Mouse (Mus musculus) layer of hippocampus, adult 18-20 months (tissue): ENCODE data around the gene Ispd. TPM values are rescaled to one million over a fixed set of nuclear protein-coding genes. Genes with fewer than 3 reads are reported as not detected.
A peak's percentile ranks its signal among the peaks of the same experiment; 100 is the strongest.

Source experiments
- DNase-seq, 2 experiments: peaks; one replicate each; pipeline ENCODE4 v3.0.0; 2022; ENCODE audit warnings: low spot score in 2 of 2
- total RNA-seq, 2 experiments: library from RNA; stranded (reverse); gene quantifications; 2 replicates each; pipeline ENCODE4 v1.2.3; 2021

Gene Ispd
- total RNA-seq, 2 experiments from 2014 or later = 14.7 to 15.3 TPM

DNA sequence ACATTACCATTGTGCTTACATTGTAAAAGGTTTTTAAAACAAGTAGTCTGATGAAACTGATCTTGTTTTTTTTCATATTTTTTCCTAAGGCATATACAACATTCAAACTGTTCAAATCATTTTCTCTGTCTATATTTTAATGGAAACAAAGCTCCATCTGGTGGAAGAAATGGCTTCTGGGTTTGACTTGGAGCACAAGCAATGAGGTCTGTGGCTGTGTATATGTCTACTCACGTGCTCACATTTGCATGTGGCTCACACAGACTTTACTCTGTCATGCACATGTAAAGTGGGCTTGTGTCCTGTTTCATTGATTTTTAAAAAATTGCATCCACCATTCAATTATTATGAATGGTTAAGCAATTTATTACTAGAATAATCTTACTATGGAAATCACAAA lies 323.1 kb downstream of the Ispd start:
- DNase-seq = peak in 1 of 2 experiments; percentile 33

DNA sequence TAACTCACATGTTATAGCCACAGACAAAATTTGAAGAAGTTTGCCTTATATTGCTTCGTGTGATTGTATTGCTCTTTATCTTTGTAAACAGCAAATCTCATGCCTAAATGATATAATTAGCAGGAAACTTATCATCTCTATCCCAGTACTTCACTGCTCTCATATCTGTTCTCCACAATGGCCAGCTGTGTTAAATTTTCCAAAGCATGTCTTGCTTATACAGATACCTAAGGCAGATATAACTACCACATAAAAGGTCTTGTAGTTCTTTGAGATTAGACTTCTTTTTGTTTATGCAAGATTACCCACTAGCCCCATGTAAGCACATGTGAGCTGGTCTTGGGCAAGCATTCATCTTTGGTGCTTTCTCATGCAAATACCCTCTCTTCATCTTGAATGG lies 327.6 kb downstream of the Ispd start:
- no peak for DNase-seq

- DNase-seq = peak; percentile 13 to 59
These were observed 332.8 kb downstream of the Ispd start for GRCm38 (mm10) chr12:36713866-36714662.

DNA sequence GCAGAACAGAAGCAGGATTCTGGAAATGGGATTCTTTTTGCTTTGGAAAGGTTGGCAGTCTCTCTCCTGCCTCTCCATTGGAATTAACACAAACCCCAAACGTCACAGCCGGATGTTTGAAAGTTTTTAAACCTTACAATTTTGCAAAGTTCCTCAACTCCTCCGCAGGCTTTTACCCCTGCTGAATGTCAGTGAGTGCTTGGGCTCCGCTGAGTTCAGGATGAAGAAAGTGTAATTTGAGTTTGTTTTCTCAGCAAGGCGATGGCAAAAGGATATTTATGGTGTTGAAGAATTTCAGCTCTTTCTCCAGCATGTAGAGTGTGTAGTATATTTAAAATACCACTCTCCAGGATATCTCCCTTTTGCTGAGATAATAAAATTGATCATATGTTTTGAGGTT lies 336.3 kb downstream of the Ispd start:
- no peak for DNase-seq

DNA sequence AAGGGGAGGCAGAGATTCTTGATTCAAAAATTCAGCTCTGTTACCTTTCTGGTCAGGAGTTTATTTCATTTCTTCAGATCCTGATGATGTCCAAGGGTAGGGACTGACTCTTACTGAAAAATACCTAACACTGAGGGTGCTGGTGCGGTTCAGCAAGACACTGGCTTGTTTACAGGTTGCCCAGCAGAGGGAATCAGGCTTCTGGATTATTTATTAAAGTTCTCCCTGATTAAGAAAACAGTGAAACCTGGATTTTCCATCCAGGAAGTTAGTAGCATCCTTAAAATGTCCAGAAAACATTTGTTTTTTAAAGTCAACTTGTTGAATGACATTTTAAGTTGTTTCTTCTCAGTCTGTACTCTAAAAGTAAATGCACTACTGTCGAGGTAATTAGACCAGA lies 337.2 kb downstream of the Ispd start:
- DNase-seq = no peak

DNA sequence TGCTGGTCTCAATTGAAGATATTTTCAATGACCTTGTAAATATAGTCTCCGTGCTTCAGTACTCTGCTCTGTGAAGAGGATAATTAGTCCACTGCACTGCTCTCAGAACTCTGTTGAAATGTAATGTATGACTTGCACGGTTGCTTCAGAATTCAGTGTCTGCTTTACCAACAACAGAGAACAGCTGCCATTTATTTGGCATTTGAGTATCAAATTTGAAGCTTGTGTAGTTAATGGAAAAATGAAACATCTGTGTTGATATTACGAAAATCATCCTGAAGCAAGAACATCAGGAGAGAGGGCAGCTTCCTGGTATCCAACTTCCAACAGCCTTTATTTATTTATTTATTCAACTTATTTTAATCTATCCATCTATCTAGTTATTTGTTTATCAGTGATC lies 337.8 kb downstream of the Ispd start:
- no peak for DNase-seq

DNA sequence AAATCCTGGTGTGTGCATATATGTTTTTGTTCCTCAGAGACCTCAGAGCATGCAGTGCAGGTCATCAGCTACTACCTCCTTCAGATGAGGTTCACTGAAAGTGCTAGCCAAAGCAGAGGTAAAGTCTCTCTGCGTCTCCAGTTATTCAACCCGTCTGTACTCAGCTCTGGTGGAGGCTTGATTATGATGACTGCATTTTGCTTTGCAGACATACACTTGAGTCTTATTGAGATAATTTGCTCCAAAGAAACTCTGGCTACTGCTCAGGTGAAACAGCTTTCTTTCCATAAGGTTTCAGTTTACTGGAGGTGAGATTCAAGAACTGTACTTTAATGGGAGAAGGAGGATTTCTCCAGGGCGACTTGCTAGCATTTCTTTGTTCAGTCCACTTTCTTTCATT lies 339.5 kb downstream of the Ispd start:
- no peak for DNase-seq

GRCm38 (mm10) chr12:36721223-36721622 lies 340.0 kb downstream of the Ispd start:
- no peak for DNase-seq

DNA sequence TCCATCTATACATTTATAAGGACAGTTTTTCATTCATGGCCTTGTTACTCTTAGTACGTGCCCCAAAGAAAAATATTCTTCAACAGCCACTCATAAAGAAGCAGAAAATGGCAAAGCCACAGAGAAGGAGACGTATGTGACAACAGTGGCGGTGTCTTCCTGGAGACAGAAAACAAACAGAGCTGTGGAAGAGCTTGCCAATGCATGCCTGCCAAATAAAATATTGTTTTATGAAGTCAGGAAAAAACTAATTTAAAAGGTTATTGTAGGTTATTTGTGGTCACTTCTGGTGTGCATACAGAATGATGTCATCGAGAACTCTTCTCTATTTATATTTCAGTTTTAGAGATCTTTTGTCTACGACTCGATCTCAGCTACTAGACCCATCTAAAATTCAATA lies 341.5 kb downstream of the Ispd start:
- DNase-seq = no peak

DNA sequence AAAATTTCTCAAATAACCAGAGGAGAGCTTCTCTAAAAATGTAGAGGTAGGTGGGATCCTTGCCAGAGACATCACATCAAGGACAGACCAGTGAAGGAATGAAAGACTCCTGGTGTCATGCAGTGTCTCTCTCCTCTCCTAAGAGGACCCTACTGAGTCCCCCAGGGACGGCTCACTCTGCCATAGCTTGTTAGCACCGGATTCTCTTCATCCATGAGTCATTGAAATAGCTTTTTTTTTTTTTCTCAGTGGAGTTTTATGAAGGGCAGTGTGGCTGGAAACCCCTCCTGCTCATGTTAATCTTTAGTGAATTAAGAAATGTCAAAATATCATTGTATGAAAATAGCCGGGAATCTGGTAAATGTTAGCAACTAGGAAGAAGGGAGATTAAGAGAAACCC lies 342.1 kb downstream of the Ispd start:
- DNase-seq = no peak

GRCm38 (mm10) chr12:36724297-36724696 lies 343.0 kb downstream of the Ispd start:
- no peak for DNase-seq

DNA sequence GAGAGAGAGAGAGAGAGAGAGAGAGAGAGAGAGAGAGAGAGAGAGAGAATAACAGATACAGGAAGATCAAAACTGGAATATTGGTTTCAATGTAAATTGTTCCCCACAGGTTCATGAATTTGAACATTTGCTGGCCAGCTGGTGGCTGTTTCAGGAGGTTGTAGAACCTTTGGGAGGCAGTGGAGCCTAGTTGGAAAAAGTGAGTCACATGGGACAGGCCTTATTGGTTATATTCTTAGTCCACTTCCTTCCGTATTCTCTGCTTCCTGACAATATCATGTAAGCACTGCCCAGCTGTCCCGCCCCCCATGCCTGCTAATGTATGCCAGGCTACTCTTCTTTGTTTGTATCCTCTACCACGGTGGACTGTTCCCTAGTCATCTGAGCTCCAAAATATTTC lies 344.0 kb downstream of the Ispd start:
- no peak for DNase-seq

DNA sequence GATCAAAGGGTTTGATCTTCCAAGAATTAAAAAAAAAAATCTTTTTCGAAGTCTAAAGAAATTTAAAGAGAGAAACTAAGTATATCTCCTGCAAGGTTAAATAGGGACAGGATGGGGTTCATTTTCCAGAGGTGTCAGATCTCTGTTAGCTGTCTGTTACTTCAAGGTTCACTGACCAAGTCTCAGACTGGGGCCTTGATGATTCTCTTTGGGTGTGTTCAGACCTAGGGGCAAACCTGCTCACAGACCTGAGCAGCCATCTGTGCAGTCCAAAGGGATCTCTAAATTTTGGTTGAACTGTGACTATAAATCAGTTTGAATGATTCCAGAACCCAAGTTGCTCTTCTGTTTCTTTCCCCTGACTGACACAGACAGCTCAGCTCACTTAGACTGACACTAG lies 344.8 kb downstream of the Ispd start:
- no peak for DNase-seq

DNA sequence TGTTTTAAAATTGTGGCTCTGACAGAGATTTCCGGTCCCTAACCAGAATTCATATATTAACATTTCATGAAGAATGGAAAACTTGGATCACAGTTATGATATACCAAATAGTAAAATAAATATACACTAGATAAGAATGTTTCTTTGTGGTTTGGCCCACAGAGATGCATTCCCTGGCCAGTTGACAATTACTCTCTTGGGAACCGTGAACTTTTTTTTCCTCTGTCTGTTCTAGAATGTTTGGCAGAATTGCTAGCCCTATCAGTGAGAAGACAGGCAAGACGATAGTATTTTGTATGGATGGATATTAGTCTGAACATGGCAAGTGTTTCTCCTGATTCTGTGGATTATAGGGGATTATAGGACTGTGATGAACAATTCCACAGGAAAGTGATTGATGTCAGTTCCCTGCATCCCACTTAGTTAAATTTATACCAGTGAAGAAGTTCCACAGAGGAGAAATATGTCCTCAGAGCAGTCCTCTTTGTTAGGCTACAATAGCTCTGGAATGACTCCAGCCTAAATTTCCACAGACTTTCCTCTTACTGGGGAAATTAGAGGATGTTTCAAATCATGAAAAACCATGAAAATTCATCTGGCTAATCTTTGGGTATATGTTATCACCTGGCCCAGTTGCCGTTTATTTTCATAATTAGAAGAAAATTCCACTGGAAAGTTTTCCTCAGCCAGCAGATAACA lies 352.6 kb downstream of the Ispd start:
- DNase-seq = no peak

Other genes starting within 250 kb of the Ispd start
- gene Ankmy2, start 224.3 kb upstream of the Ispd start, total RNA-seq = 10 to 100 TPM; 54.3 to 55.3 TPM
- gene Bzw2, start 223.4 kb upstream of the Ispd start, total RNA-seq = 10 to 100 TPM; 55.1 to 55.8 TPM
- not detected for gene Lrrc72, start 128.1 kb upstream of the Ispd start, total RNA-seq
- 1 to 10 TPM; 2.9 to 5.0 TPM for gene Sostdc1, start 67.3 kb upstream of the Ispd start, total RNA-seq
- 1 to 10 TPM; 1.9 to 2.2 TPM for gene D630036H23Rik, start 731 bp downstream of the Ispd start, total RNA-seq